Mouse (Mus musculus): ENCODE measurements around the gene Pgs1. TPM values are rescaled to one million over a fixed set of nuclear protein-coding genes. Genes with fewer than 3 reads are reported as not detected.

The Pgs1 gene
- polyA plus RNA-seq, 1 experiment from 2014 or later, result 88.6 TPM

GRCm38 (mm10) chr11:117973569-117973968 lies 12.5 kb upstream of the Pgs1 start:
- H3K9ac ChIP-seq (replicated peaks; ENCODE audit: low read depth), result no peak overlapping the region
- H3K27ac ChIP-seq (ENCODE audit: low read length), result no peak overlapping the region
- H3K4me1 ChIP-seq (ENCODE audit: insufficient read depth, low read depth, low read length), result peaks cover 28% of the 10 kb centered on the region; the same call in 1 of the 2 replicates
- no peak overlapping the region for H3K4me2 ChIP-seq (replicated peaks; ENCODE audit: low read depth, low read length)
- no peak for DNase-seq (ENCODE audit: low spot score)
- no peaks in the 10 kb centered on the region for H3K36me3 ChIP-seq (ENCODE audit: insufficient read depth, low read length)
- ATAC-seq, result no peak
- H3K27me3 ChIP-seq (replicated peaks; ENCODE audit: insufficient read depth, low read length), result no peaks in the 10 kb centered on the region
- WGBS, result 37% methylated on average over 5 of the region's 5 CpGs
- TF ChIP-seq EP300 (IDR thresholded peaks at IDR 0.05) (no peak), CTCF (IDR thresholded peaks at IDR 0.05) (no peak)
- H3K9me3 ChIP-seq (ENCODE audit: low read length), result no peaks in the 10 kb centered on the region
- H3K4me3 ChIP-seq (ENCODE audit: low read depth, low read length), result no peak overlapping the region

GRCm38 (mm10) chr11:117974327-117975125 lies 11.6 kb upstream of the Pgs1 start:
- no peak overlapping the region for H3K4me2 ChIP-seq (replicated peaks; ENCODE audit: low read depth, low read length)
- no peak for DNase-seq (ENCODE audit: low spot score)
- H3K27me3 ChIP-seq (replicated peaks; ENCODE audit: insufficient read depth, low read length), result no peaks in the 10 kb centered on the region
- no peak overlapping the region for H3K4me3 ChIP-seq (ENCODE audit: low read depth, low read length)
- 51% methylated on average over 14 of the region's 14 CpGs for WGBS
- no peak for TF ChIP-seq CTCF (IDR thresholded peaks at IDR 0.05)
- TF ChIP-seq EP300 (IDR thresholded peaks at IDR 0.05), result no peak
- H3K9ac ChIP-seq (replicated peaks; ENCODE audit: low read depth), result no peak overlapping the region
- ATAC-seq, result no peak
- H3K4me1 ChIP-seq (ENCODE audit: insufficient read depth, low read depth, low read length), result peaks cover 28% of the 10 kb centered on the region; the same call in 1 of the 2 replicates
- H3K27ac ChIP-seq (ENCODE audit: low read length), result peak overlapping the region; percentile 51; the same call in 1 of the 2 replicates
- H3K9me3 ChIP-seq (ENCODE audit: low read length), result no peaks in the 10 kb centered on the region
- no peaks in the 10 kb centered on the region for H3K36me3 ChIP-seq (ENCODE audit: insufficient read depth, low read length)

- H3K9me3 ChIP-seq (ENCODE audit: low read length), result no peaks in the 10 kb centered on the region
- H3K4me1 ChIP-seq (ENCODE audit: insufficient read depth, low read depth, low read length), result peaks cover 24% of the 10 kb centered on the region; the same call in 1 of the 2 replicates
- H3K4me3 ChIP-seq (ENCODE audit: low read depth, low read length), result no peak overlapping the region
- 11% methylated on average over 18 of the region's 18 CpGs for WGBS
- no peak overlapping the region for H3K9ac ChIP-seq (replicated peaks; ENCODE audit: low read depth)
- peak; percentile 32; the same call in 1 of the 2 replicates for ATAC-seq
- no peaks in the 10 kb centered on the region for H3K36me3 ChIP-seq (ENCODE audit: insufficient read depth, low read length)
- H3K27ac ChIP-seq (ENCODE audit: low read length), result peak overlapping the region; percentile 85
- TF ChIP-seq EP300 (IDR thresholded peaks at IDR 0.05) (0 out of 2 replicates have a peak, but pooled peaks have one; percentile 60), CTCF (IDR thresholded peaks at IDR 0.05) (no peak)
- no peak overlapping the region for H3K4me2 ChIP-seq (replicated peaks; ENCODE audit: low read depth, low read length)
- DNase-seq (ENCODE audit: low spot score), result no peak
- no peaks in the 10 kb centered on the region for H3K27me3 ChIP-seq (replicated peaks; ENCODE audit: insufficient read depth, low read length)
Measured at GRCm38 (mm10) chr11:117975211-117975967, 10.7 kb upstream of the Pgs1 start.

- Histone ChIP-seq H3K27me3 (replicated peaks; ENCODE audit: insufficient read depth, low read length) (no peaks in the 10 kb centered on the region), H3K9ac (replicated peaks; ENCODE audit: low read depth) (no peak overlapping the region), H3K4me3 (ENCODE audit: low read depth, low read length) (no peak overlapping the region), H3K36me3 (ENCODE audit: insufficient read depth, low read length) (no peaks in the 10 kb centered on the region), H3K4me2 (replicated peaks; ENCODE audit: low read depth, low read length) (no peak overlapping the region), H3K27ac (ENCODE audit: low read length) (peak overlapping the region; percentile 85), H3K4me1 (ENCODE audit: insufficient read depth, low read depth, low read length) (peaks cover 24% of the 10 kb centered on the region; the same call in 1 of the 2 replicates), H3K9me3 (ENCODE audit: low read length) (no peaks in the 10 kb centered on the region)
- DNase-seq (ENCODE audit: low spot score), result peak; percentile 89
- WGBS, result 25% methylated on average over 8 of the region's 8 CpGs
- no peak for TF ChIP-seq CTCF (IDR thresholded peaks at IDR 0.05)
- TF ChIP-seq EP300 (IDR thresholded peaks at IDR 0.05), result no peak
- peak; percentile 87 for ATAC-seq
Measured at GRCm38 (mm10) chr11:117976081-117976582, 10.0 kb upstream of the Pgs1 start.

GRCm38 (mm10) chr11:117977694-117978360 lies 8.3 kb upstream of the Pgs1 start:
- H3K4me1 ChIP-seq (ENCODE audit: insufficient read depth, low read depth, low read length), result peaks cover 24% of the 10 kb centered on the region; the same call in 1 of the 2 replicates
- no peak overlapping the region for H3K4me3 ChIP-seq (ENCODE audit: low read depth, low read length)
- no peak overlapping the region for H3K4me2 ChIP-seq (replicated peaks; ENCODE audit: low read depth, low read length)
- DNase-seq (ENCODE audit: low spot score), result no peak
- H3K36me3 ChIP-seq (ENCODE audit: insufficient read depth, low read length), result no peaks in the 10 kb centered on the region
- no peak overlapping the region for H3K9ac ChIP-seq (replicated peaks; ENCODE audit: low read depth)
- H3K27ac ChIP-seq (ENCODE audit: low read length), result no peak overlapping the region
- TF ChIP-seq EP300 (IDR thresholded peaks at IDR 0.05), result no peak
- TF ChIP-seq CTCF (IDR thresholded peaks at IDR 0.05), result no peak
- H3K27me3 ChIP-seq (replicated peaks; ENCODE audit: insufficient read depth, low read length), result no peaks in the 10 kb centered on the region
- WGBS, result 56% methylated on average over 4 of the region's 5 CpGs
- no peak for ATAC-seq
- H3K9me3 ChIP-seq (ENCODE audit: low read length), result no peaks in the 10 kb centered on the region
